Mouse (Mus musculus) CH12.LX (cell line): ENCODE measurements at regions not wholly inside any gene's neighbourhood (a gene's known extent, or its start where the extent isn't known, plus 50 kb on each side); places are given as distances from the start of the nearest gene placed in this dataset.

Experiments
- CHD2 ChIP-seq: IDR thresholded peaks from 2 replicates; pipeline ENCODE4 v1.6.1; 2011; ENCODE audit warnings: low read length, improper control_type of control experiment
- CTCF ChIP-seq, 2 experiments: IDR thresholded peaks in 1 of 2; conservative IDR thresholded peaks in 1 of 2; 2 replicates each; pipeline ENCODE4 v1.5.1; 2011 to 2012; ENCODE audit warnings: low read depth in 2 of 2, low read length in 2 of 2, improper control_type of control experiment in 1 of 2, inconsistent platforms in 1 of 2, mild to moderate bottlenecking in 1 of 2, moderate library complexity in 1 of 2
- ELF1 ChIP-seq: IDR thresholded peaks from 2 replicates; pipeline ENCODE4 v1.6.1; 2014; ENCODE audit warnings: low read depth, mild to moderate bottlenecking, inconsistent platforms, low read length, improper control_type of control experiment
- EP300 ChIP-seq: IDR thresholded peaks from 2 replicates; pipeline ENCODE4 v1.6.1; 2011; ENCODE audit warnings: low read length, improper control_type of control experiment
- JUND ChIP-seq: conservative IDR thresholded peaks from 2 replicates; pipeline ENCODE4 v1.6.1; 2011; ENCODE audit warnings: low read depth, low read length, improper control_type of control experiment
- NRF1 ChIP-seq: IDR thresholded peaks from 2 replicates; pipeline ENCODE4 v1.6.1; 2014; ENCODE audit warnings: low read depth, mild to moderate bottlenecking, inconsistent platforms, low read length, improper control_type of control experiment, moderate library complexity
- POLR2A ChIP-seq: IDR thresholded peaks from 2 replicates; pipeline ENCODE4 v1.6.1; 2011; ENCODE audit warnings: low read depth, mild to moderate bottlenecking, improper control_type of control experiment, low read length
- POLR2AphosphoS2 ChIP-seq: IDR thresholded peaks from 2 replicates; pipeline ENCODE4 v1.6.1; 2011; ENCODE audit warnings: low read depth, low read length, improper control_type of control experiment
- TCF12 ChIP-seq: IDR thresholded peaks from 2 replicates; pipeline ENCODE4 v1.6.1; 2014; ENCODE audit warnings: low read depth, mild to moderate bottlenecking, inconsistent platforms, low read length, improper control_type of control experiment
- USF1 ChIP-seq: IDR thresholded peaks from 2 replicates; pipeline ENCODE4 v1.6.1; 2014; ENCODE audit warnings: low read depth, mild to moderate bottlenecking, inconsistent platforms, low read length, improper control_type of control experiment
- ZNF384 ChIP-seq: IDR thresholded peaks from 2 replicates; pipeline ENCODE4 v1.6.1; 2012; ENCODE audit warnings: low read depth, low read length, improper control_type of control experiment, inconsistent platforms

- TF ChIP-seq ELF1 (no peak), CTCF (conservative IDR thresholded peaks at IDR 0.05 in 1 of 2, IDR thresholded peaks at IDR 0.05 in 1 of 2; ENCODE audit: low read depth in 2 of 2, low read length in 2 of 2) (no peak), EP300 (no peak), USF1 (no peak), TCF12 (no peak), POLR2A (no peak), JUND (no peak), ZNF384 (no peak), CHD2 (no peak), POLR2AphosphoS2 (no peak), NRF1 (no peak)
Observed at GRCm38 (mm10) chr6:31074394-31074793, 115.5 kb upstream of the Klf14 start.
